Mouse (Mus musculus): ENCODE measurements around the gene Ebpl. TPM values are rescaled to one million over a fixed set of nuclear protein-coding genes. Genes with fewer than 3 reads are reported as not detected.
A peak's percentile ranks its signal among the peaks of the same experiment; 100 is the strongest.

Ebpl gene
- polyA plus RNA-seq, 1 experiment, result 1.3 TPM

- TF ChIP-seq TCF12 (IDR thresholded peaks at IDR 0.05; ENCODE audit: insufficient read depth, poor library complexity, severe bottlenecking) (no peak), E2F4 (IDR thresholded peaks at IDR 0.05; ENCODE audit: insufficient read depth) (no peak), POLR2AphosphoS2 (IDR thresholded peaks at IDR 0.05; ENCODE audit: insufficient read length, low read depth) (no peak)
- Histone ChIP-seq H3K4me2 (ENCODE audit: low read depth) (no peak overlapping the region), H3K36me3 (ENCODE audit: control insufficient read depth, insufficient read depth) (no peaks in the 10 kb centered on the region), H3K79me2 (ENCODE audit: control insufficient read depth, insufficient read depth) (no peaks in the 10 kb centered on the region), H3K27me3 (ENCODE audit: control insufficient read depth, insufficient read depth, insufficient read length) (no peaks in the 10 kb centered on the region), H3ac (ENCODE audit: control insufficient read depth, insufficient read length) (no peak overlapping the region), H3K4me3 (no peak overlapping the region)
These were observed 39.0 kb downstream of the Ebpl start for GRCm38 (mm10) chr14:61321200-61321599.

- Histone ChIP-seq H3K4me3 (no peak overlapping the region), H3K27me3 (ENCODE audit: control insufficient read depth, insufficient read depth, insufficient read length) (no peaks in the 10 kb centered on the region), H3K79me2 (ENCODE audit: control insufficient read depth, insufficient read depth) (no peaks in the 10 kb centered on the region), H3ac (ENCODE audit: control insufficient read depth, insufficient read length) (no peak overlapping the region), H3K4me2 (ENCODE audit: low read depth) (no peak overlapping the region), H3K36me3 (ENCODE audit: control insufficient read depth, insufficient read depth) (no peaks in the 10 kb centered on the region)
- TF ChIP-seq TCF12 (IDR thresholded peaks at IDR 0.05; ENCODE audit: insufficient read depth, poor library complexity, severe bottlenecking) (no peak), SRF (IDR thresholded peaks at IDR 0.05; ENCODE audit: control insufficient read depth, insufficient read length, low read depth) (no peak), CEBPB (IDR thresholded peaks at IDR 0.05; ENCODE audit: insufficient read depth, poor library complexity, severe bottlenecking) (no peak), REST (IDR thresholded peaks at IDR 0.05; ENCODE audit: insufficient read depth, insufficient read length) (no peak), MAX (IDR thresholded peaks at IDR 0.05; ENCODE audit: low read depth) (no peak)
These were observed 39.5 kb downstream of the Ebpl start for GRCm38 (mm10) chr14:61320765-61321164.

GRCm38 (mm10) chr14:61316861-61317260 lies 43.4 kb downstream of the Ebpl start:
- H3K4me2 ChIP-seq (ENCODE audit: low read depth), result no peak overlapping the region
- no peaks in the 10 kb centered on the region for H3K36me3 ChIP-seq (ENCODE audit: control insufficient read depth, insufficient read depth)
- H3K79me2 ChIP-seq (ENCODE audit: control insufficient read depth, insufficient read depth), result no peaks in the 10 kb centered on the region
- H3K27me3 ChIP-seq (ENCODE audit: control insufficient read depth, insufficient read depth, insufficient read length), result peaks cover 5% of the 10 kb centered on the region
- no peak overlapping the region for H3K4me3 ChIP-seq
- TF ChIP-seq MYOG (IDR thresholded peaks at IDR 0.05; ENCODE audit: control insufficient read depth in 1 of 3, insufficient read depth in 1 of 3, insufficient read length in 2 of 3, low read depth in 2 of 3), result no peak
- no peak for TF ChIP-seq POLR2A (IDR thresholded peaks at IDR 0.05; ENCODE audit: insufficient read length, low read depth)
- TF ChIP-seq TCF12 (IDR thresholded peaks at IDR 0.05; ENCODE audit: insufficient read depth, poor library complexity, severe bottlenecking), result no peak
- TF ChIP-seq CEBPB (IDR thresholded peaks at IDR 0.05; ENCODE audit: insufficient read depth, poor library complexity, severe bottlenecking), result no peak
- TF ChIP-seq REST (IDR thresholded peaks at IDR 0.05; ENCODE audit: insufficient read depth, insufficient read length), result no peak
- no peak for TF ChIP-seq USF1 (IDR thresholded peaks at IDR 0.05; ENCODE audit: low read depth)
- TF ChIP-seq MYOD1 (IDR thresholded peaks at IDR 0.05; ENCODE audit: control insufficient read depth in 1 of 3, insufficient read length in 2 of 3, low read depth in 2 of 3), result no peak
- TF ChIP-seq POLR2AphosphoS2 (IDR thresholded peaks at IDR 0.05; ENCODE audit: insufficient read length, low read depth), result no peak
- no peak for TF ChIP-seq E2F4 (IDR thresholded peaks at IDR 0.05; ENCODE audit: insufficient read depth)
- no peak for TF ChIP-seq TCF3 (IDR thresholded peaks at IDR 0.05; ENCODE audit: insufficient read length, low read depth)
- no peak for TF ChIP-seq SRF (IDR thresholded peaks at IDR 0.05; ENCODE audit: control insufficient read depth, insufficient read length, low read depth)
- H3ac ChIP-seq (ENCODE audit: control insufficient read depth, insufficient read length), result no peak overlapping the region

GRCm38 (mm10) chr14:61310963-61311362 lies 49.3 kb downstream of the Ebpl start:
- Histone ChIP-seq H3K4me2 (ENCODE audit: low read depth) (peak overlapping the region; percentile 8), H3ac (ENCODE audit: control insufficient read depth, insufficient read length) (no peak overlapping the region), H3K27me3 (ENCODE audit: control insufficient read depth, insufficient read depth, insufficient read length) (peaks cover 5% of the 10 kb centered on the region), H3K79me2 (ENCODE audit: control insufficient read depth, insufficient read depth) (no peaks in the 10 kb centered on the region), H3K4me3 (no peak overlapping the region), H3K36me3 (ENCODE audit: control insufficient read depth, insufficient read depth) (no peaks in the 10 kb centered on the region)
- no peak for TF ChIP-seq USF1 (IDR thresholded peaks at IDR 0.05; ENCODE audit: low read depth)
- TF ChIP-seq SRF (IDR thresholded peaks at IDR 0.05; ENCODE audit: control insufficient read depth, insufficient read length, low read depth), result no peak
- no peak for TF ChIP-seq TCF12 (IDR thresholded peaks at IDR 0.05; ENCODE audit: insufficient read depth, poor library complexity, severe bottlenecking)
- no peak for TF ChIP-seq MYOG (IDR thresholded peaks at IDR 0.05; ENCODE audit: control insufficient read depth in 1 of 3, insufficient read depth in 1 of 3, insufficient read length in 2 of 3, low read depth in 2 of 3)
- no peak for TF ChIP-seq MYOD1 (IDR thresholded peaks at IDR 0.05; ENCODE audit: control insufficient read depth in 1 of 3, insufficient read length in 2 of 3, low read depth in 2 of 3)
- no peak for TF ChIP-seq REST (IDR thresholded peaks at IDR 0.05; ENCODE audit: insufficient read depth, insufficient read length)
- no peak for TF ChIP-seq MAX (IDR thresholded peaks at IDR 0.05; ENCODE audit: low read depth)
- no peak for TF ChIP-seq POLR2AphosphoS2 (IDR thresholded peaks at IDR 0.05; ENCODE audit: insufficient read length, low read depth)
- no peak for TF ChIP-seq E2F4 (IDR thresholded peaks at IDR 0.05; ENCODE audit: insufficient read depth)
- TF ChIP-seq CEBPB (IDR thresholded peaks at IDR 0.05; ENCODE audit: insufficient read depth, poor library complexity, severe bottlenecking), result no peak
- no peak for TF ChIP-seq TCF3 (IDR thresholded peaks at IDR 0.05; ENCODE audit: insufficient read length, low read depth)
- no peak for TF ChIP-seq POLR2A (IDR thresholded peaks at IDR 0.05; ENCODE audit: insufficient read length, low read depth)

GRCm38 (mm10) chr14:61310036-61310772 lies 50.0 kb downstream of the Ebpl start:
- no peaks in the 10 kb centered on the region for H3K79me2 ChIP-seq (ENCODE audit: control insufficient read depth, insufficient read depth)
- TF ChIP-seq REST (IDR thresholded peaks at IDR 0.05; ENCODE audit: insufficient read depth, insufficient read length) (no peak), TCF12 (IDR thresholded peaks at IDR 0.05; ENCODE audit: insufficient read depth, poor library complexity, severe bottlenecking) (no peak), SRF (IDR thresholded peaks at IDR 0.05; ENCODE audit: control insufficient read depth, insufficient read length, low read depth) (no peak), MYOD1 (IDR thresholded peaks at IDR 0.05; ENCODE audit: control insufficient read depth in 1 of 3, insufficient read length in 2 of 3, low read depth in 2 of 3) (no peak), E2F4 (IDR thresholded peaks at IDR 0.05; ENCODE audit: insufficient read depth) (no peak), TCF3 (IDR thresholded peaks at IDR 0.05; ENCODE audit: insufficient read length, low read depth) (no peak), POLR2AphosphoS2 (IDR thresholded peaks at IDR 0.05; ENCODE audit: insufficient read length, low read depth) (no peak), MYOG (IDR thresholded peaks at IDR 0.05; ENCODE audit: control insufficient read depth in 1 of 3, insufficient read depth in 1 of 3, insufficient read length in 2 of 3, low read depth in 2 of 3) (no peak), POLR2A (IDR thresholded peaks at IDR 0.05; ENCODE audit: insufficient read length, low read depth) (no peak)
- H3ac ChIP-seq (ENCODE audit: control insufficient read depth, insufficient read length), result no peak overlapping the region
- peak overlapping the region; percentile 8 for H3K4me2 ChIP-seq (ENCODE audit: low read depth)
- H3K27me3 ChIP-seq (ENCODE audit: control insufficient read depth, insufficient read depth, insufficient read length), result peaks cover 5% of the 10 kb centered on the region
- no peaks in the 10 kb centered on the region for H3K36me3 ChIP-seq (ENCODE audit: control insufficient read depth, insufficient read depth)
- no peak overlapping the region for H3K4me3 ChIP-seq

Data from myocyte (in vitro differentiated cells).